Mouse (Mus musculus) CH12.LX (cell line): ENCODE data around the gene Cdh13.

Experiments used
- CTCF ChIP-seq, 2 experiments: IDR thresholded peaks in 1 of 2; conservative IDR thresholded peaks in 1 of 2; 2 replicates each; pipeline ENCODE4 v1.5.1; 2011 to 2012; ENCODE audit warnings: low read depth in 2 of 2, low read length in 2 of 2, improper control_type of control experiment in 1 of 2, inconsistent platforms in 1 of 2, mild to moderate bottlenecking in 1 of 2, moderate library complexity in 1 of 2
- E2F4 ChIP-seq: IDR thresholded peaks from 2 replicates; pipeline ENCODE4 v1.6.1; 2011; ENCODE audit warnings: low read depth, low read length, improper control_type of control experiment; ENCODE audit not compliant: insufficient replicate concordance
- POLR2AphosphoS2 ChIP-seq: IDR thresholded peaks from 2 replicates; pipeline ENCODE4 v1.6.1; 2011; ENCODE audit warnings: low read depth, low read length, improper control_type of control experiment
- SMC3 ChIP-seq: IDR thresholded peaks from 2 replicates; pipeline ENCODE4 v1.6.1; 2011; ENCODE audit warnings: low read depth, low read length, improper control_type of control experiment
- TCF12 ChIP-seq: IDR thresholded peaks from 2 replicates; pipeline ENCODE4 v1.6.1; 2014; ENCODE audit warnings: low read depth, mild to moderate bottlenecking, inconsistent platforms, low read length, improper control_type of control experiment
- UBTF ChIP-seq: IDR thresholded peaks from 2 replicates; pipeline ENCODE4 v1.6.1; 2012; ENCODE audit warnings: low read depth, mild to moderate bottlenecking, inconsistent platforms, low read length, improper control_type of control experiment, moderate library complexity

DNA sequence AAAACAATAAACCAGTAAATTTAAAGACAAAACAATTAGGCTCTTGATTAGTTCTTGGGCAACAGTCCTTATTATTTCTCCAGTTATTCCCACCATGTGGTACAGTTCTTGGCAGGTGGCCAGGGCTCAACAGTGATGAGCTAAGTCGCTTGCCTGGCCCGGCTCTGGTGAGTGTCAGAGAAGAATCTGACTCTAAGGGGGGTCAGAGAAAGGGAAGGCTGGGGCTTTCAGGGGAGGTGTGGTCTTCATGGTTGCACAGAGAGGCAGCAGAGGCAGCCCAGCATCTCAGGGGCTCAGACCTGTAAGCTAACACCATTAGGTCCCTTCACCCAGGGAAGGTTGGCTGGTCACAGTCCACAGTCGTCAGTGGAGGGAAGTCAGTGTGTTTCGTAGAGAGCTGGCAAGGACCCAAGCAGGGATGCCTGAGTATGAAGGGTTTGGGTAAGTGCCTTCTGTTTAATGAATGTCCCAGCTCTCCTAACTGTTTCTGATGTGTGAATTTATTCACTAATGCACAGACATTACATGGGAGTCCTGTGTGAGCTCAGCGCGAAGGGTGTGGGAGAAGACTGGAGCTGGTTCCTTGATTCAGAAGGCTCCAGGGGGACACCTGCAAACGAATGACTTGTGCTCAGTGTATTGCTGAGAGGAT, 12.7 kb upstream of the Cdh13 start:
- TF ChIP-seq POLR2AphosphoS2 (no peak), UBTF (no peak), CTCF (conservative IDR thresholded peaks at IDR 0.05 in 1 of 2, IDR thresholded peaks at IDR 0.05 in 1 of 2; ENCODE audit: low read depth in 2 of 2, low read length in 2 of 2) (no peak), TCF12 (no peak), E2F4 (no peak), SMC3 (no peak)
